Mouse (Mus musculus): ENCODE data around the gene Maml3. TPM values are rescaled to one million over a fixed set of nuclear protein-coding genes. Genes with fewer than 3 reads are reported as not detected.

The Maml3 gene
- polyA plus RNA-seq, 1 experiment from 2014 or later: 6.5 TPM

DNA sequence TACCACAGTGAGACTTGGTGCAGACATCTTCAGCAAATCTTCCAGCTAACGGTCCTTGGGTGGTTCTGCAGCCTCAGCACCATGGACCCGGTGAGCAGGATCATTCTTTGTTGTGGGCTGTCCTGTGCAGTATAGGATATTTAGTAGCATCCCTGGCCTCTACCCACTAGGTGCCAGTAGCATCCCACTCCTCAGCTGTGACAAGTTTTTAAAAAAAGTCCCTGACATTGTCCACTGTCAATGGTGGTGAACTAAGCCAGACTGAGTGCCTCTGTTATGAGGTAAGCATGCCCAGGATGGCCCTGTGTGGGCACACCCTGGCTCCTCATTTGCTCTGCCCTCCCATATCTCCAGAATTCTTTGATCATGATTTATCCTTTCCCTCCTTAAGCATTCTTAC lies 453.7 kb downstream of the Maml3 start:
- Histone ChIP-seq H3K9me3 (ENCODE audit: control insufficient read depth, low read length) (no peaks in the 10 kb centered on the region), H3K4me2 (ENCODE audit: low read length) (no peak overlapping the region), H3K4me3 (ENCODE audit: low read depth, low read length) (no peak overlapping the region), H3K4me1 (replicated peaks; ENCODE audit: control insufficient read depth, insufficient read depth, low read length) (peaks cover 12% of the 10 kb centered on the region; the same call in 1 of the 2 replicates), H3K27ac (ENCODE audit: low read depth) (no peak overlapping the region), H3K27me3 (replicated peaks; ENCODE audit: control insufficient read depth, insufficient read depth, low read length) (no peaks in the 10 kb centered on the region), H3K9ac (ENCODE audit: low read length) (no peak overlapping the region), H3K36me3 (ENCODE audit: control insufficient read depth, insufficient read depth, low read length) (no peaks in the 10 kb centered on the region)
- ATAC-seq (replicated peaks; ENCODE audit: low FRiP score, low TSS enrichment, low read depth): no peak
- 72% methylated on average over 2 of the region's 2 CpGs for WGBS
- no peak for DNase-seq (ENCODE audit: low spot score)

DNA sequence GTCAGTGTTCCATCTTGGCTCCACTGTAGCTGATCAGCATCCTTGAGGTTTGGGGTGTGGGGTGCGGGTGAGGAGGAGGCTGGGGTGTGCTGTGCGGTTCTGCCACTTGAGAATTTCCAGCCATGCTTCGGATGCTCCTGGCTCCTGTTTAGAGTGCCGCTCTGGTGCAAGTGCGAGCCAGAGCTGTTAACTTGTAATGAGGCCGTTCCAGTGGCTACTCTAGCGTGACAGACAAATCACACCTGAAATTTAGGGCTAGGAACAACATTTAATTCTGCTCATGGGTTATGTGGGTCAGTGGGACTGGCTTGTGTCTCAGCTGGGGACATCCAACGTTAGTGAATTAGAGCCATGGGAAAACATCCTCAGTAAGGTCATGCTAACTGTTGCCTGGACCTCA lies 454.9 kb downstream of the Maml3 start:
- no peak overlapping the region for H3K27ac ChIP-seq (ENCODE audit: low read depth)
- DNase-seq (ENCODE audit: low spot score): no peak
- H3K36me3 ChIP-seq (ENCODE audit: control insufficient read depth, insufficient read depth, low read length): no peaks in the 10 kb centered on the region
- 68% methylated on average over 8 of the region's 8 CpGs for WGBS
- no peak overlapping the region for H3K4me2 ChIP-seq (ENCODE audit: low read length)
- no peak overlapping the region for H3K9ac ChIP-seq (ENCODE audit: low read length)
- peaks cover 12% of the 10 kb centered on the region; the same call in 1 of the 2 replicates for H3K4me1 ChIP-seq (replicated peaks; ENCODE audit: control insufficient read depth, insufficient read depth, low read length)
- H3K9me3 ChIP-seq (ENCODE audit: control insufficient read depth, low read length): no peaks in the 10 kb centered on the region
- ATAC-seq (replicated peaks; ENCODE audit: low FRiP score, low TSS enrichment, low read depth): no peak
- no peak overlapping the region for H3K4me3 ChIP-seq (ENCODE audit: low read depth, low read length)
- no peaks in the 10 kb centered on the region for H3K27me3 ChIP-seq (replicated peaks; ENCODE audit: control insufficient read depth, insufficient read depth, low read length)

- Histone ChIP-seq H3K9ac (ENCODE audit: low read length) (no peak overlapping the region), H3K27me3 (replicated peaks; ENCODE audit: control insufficient read depth, insufficient read depth, low read length) (no peaks in the 10 kb centered on the region), H3K36me3 (ENCODE audit: control insufficient read depth, insufficient read depth, low read length) (no peaks in the 10 kb centered on the region), H3K27ac (ENCODE audit: low read depth) (no peak overlapping the region), H3K4me1 (replicated peaks; ENCODE audit: control insufficient read depth, insufficient read depth, low read length) (peaks cover 12% of the 10 kb centered on the region; the same call in 1 of the 2 replicates), H3K4me2 (ENCODE audit: low read length) (no peak overlapping the region), H3K4me3 (ENCODE audit: low read depth, low read length) (no peak overlapping the region), H3K9me3 (ENCODE audit: control insufficient read depth, low read length) (0 out of 2 replicates have a peak, but pooled peaks cover 3% of the 10 kb centered on the region)
- DNase-seq (ENCODE audit: low spot score) (no peak), ATAC-seq (replicated peaks; ENCODE audit: low FRiP score, low TSS enrichment, low read depth) (no peak)
- 65% methylated on average over 8 of the region's 8 CpGs for WGBS
Observed at GRCm38 (mm10) chr3:51649426-51649825, 455.4 kb downstream of the Maml3 start.

DNA sequence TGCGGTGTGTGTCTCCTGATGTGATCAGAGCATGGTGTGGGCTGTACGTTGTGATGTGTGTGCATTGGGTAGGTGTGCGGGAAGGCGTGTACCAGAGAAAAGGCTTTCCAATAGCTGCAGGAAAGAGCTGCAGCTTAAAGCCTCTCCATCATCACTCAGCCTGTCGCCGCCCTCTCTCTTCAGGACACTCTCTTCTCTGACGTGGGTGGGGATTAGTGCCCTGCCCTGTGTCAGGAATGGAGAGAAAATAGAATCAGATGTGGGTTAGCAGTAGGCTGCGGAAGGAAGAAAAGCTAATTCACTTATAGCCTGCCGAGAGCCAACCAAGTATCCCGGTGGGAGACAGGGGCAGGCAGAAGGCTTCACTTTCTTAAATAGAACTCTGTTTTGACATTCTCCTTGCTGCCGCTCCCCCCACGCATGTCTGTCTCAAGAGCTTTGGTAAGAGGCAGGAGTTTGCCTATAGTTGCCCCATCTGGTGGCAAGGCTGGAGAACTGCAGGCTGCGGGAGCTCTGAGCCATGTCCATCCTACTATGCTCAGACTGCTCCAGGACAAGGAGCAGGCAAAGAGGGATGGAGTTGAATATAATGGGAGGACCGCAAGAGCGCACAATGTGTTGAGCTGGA lies 456.7 kb downstream of the Maml3 start:
- Histone ChIP-seq H3K9ac (ENCODE audit: low read length) (no peak overlapping the region), H3K4me3 (ENCODE audit: low read depth, low read length) (no peak overlapping the region; the same call in 1 of the 2 replicates)
- 36% methylated on average over 15 of the region's 15 CpGs for whole genome bisulfite sequencing

DNA sequence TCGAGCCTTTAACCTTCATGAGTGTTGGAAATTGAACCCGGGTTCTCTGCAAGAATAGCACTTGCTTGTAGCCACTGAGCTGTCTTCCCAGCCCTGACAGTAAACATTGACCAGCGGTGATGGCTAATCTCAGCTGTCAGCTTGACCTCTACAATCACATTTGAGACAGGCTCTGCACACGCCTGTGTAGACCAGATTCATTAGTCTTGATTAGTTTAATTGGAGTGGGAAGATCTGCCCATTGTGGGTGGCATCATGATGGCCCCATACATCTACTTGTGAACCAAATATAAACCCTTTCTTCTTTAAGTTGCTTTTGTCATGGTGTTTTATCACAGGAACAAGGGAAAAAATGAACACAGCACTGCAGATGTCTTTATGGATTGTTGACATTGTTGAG lies 457.5 kb downstream of the Maml3 start:
- Histone ChIP-seq H3K4me2 (ENCODE audit: low read length) (no peak overlapping the region), H3K27me3 (replicated peaks; ENCODE audit: control insufficient read depth, insufficient read depth, low read length) (no peaks in the 10 kb centered on the region), H3K27ac (ENCODE audit: low read depth) (no peak overlapping the region), H3K36me3 (ENCODE audit: control insufficient read depth, insufficient read depth, low read length) (no peaks in the 10 kb centered on the region), H3K9me3 (ENCODE audit: control insufficient read depth, low read length) (0 out of 2 replicates have a peak, but pooled peaks cover 3% of the 10 kb centered on the region), H3K4me1 (replicated peaks; ENCODE audit: control insufficient read depth, insufficient read depth, low read length) (peaks cover 5% of the 10 kb centered on the region; the same call in 1 of the 2 replicates), H3K9ac (ENCODE audit: low read length) (no peak overlapping the region), H3K4me3 (ENCODE audit: low read depth, low read length) (no peak overlapping the region)
- ATAC-seq (replicated peaks; ENCODE audit: low FRiP score, low TSS enrichment, low read depth) (no peak), DNase-seq (ENCODE audit: low spot score) (no peak)
- 63% methylated on average over 4 of the region's 4 CpGs for WGBS

More for the DNA sequence above, 456.7 kb downstream of the Maml3 start:
- H3K36me3 ChIP-seq (ENCODE audit: control insufficient read depth, insufficient read depth, low read length): no peaks in the 10 kb centered on the region
- H3K9me3 ChIP-seq (ENCODE audit: control insufficient read depth, low read length): 0 out of 2 replicates have a peak, but pooled peaks cover 3% of the 10 kb centered on the region
- no peaks in the 10 kb centered on the region for H3K27me3 ChIP-seq (replicated peaks; ENCODE audit: control insufficient read depth, insufficient read depth, low read length)
- no peak overlapping the region for H3K27ac ChIP-seq (ENCODE audit: low read depth)
- peaks cover 12% of the 10 kb centered on the region; the same call in 1 of the 2 replicates for H3K4me1 ChIP-seq (replicated peaks; ENCODE audit: control insufficient read depth, insufficient read depth, low read length)
- peak overlapping the region; percentile 34 for H3K4me2 ChIP-seq (ENCODE audit: low read length)
- DNase-seq (ENCODE audit: low spot score): peak; percentile 86
- 0 out of 2 replicates have a peak, but pooled peaks have one; percentile 20 for ATAC-seq (replicated peaks; ENCODE audit: low FRiP score, low TSS enrichment, low read depth)

- no peak overlapping the region for H3K4me3 ChIP-seq (ENCODE audit: low read depth, low read length)
- 42% methylated on average over 10 of the region's 10 CpGs for WGBS
Observed at GRCm38 (mm10) chr3:51646301-51646700, 458.6 kb downstream of the Maml3 start.

DNA sequence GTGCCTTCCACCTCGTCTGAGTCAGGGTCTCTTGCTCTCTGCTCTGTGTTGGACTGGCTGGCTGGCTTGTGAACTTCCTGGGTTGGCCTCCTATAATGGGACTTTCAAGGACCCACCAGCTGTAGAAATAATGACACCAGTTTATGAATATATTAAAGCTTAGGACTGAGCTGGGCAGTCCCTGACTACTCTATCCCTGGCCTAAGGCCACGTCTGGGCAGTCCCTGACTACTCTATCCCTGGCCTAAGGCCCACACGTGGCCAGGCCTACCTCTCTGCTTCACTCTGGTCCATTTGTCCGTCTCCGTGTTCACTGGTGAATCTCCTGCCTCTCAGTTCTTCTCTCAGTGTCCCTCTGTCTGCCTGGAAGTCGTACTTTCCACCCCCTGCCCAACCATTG lies 459.4 kb downstream of the Maml3 start:
- no peaks in the 10 kb centered on the region for H3K4me1 ChIP-seq (replicated peaks; ENCODE audit: control insufficient read depth, insufficient read depth, low read length)
- H3K4me2 ChIP-seq (ENCODE audit: low read length): no peak overlapping the region
- H3K9ac ChIP-seq (ENCODE audit: low read length): no peak overlapping the region
- no peaks in the 10 kb centered on the region for H3K27me3 ChIP-seq (replicated peaks; ENCODE audit: control insufficient read depth, insufficient read depth, low read length)
- no peaks in the 10 kb centered on the region for H3K36me3 ChIP-seq (ENCODE audit: control insufficient read depth, insufficient read depth, low read length)
- H3K27ac ChIP-seq (ENCODE audit: low read depth): no peak overlapping the region
- 90% methylated on average over 6 of the region's 6 CpGs for WGBS
- H3K4me3 ChIP-seq (ENCODE audit: low read depth, low read length): no peak overlapping the region
- H3K9me3 ChIP-seq (ENCODE audit: control insufficient read depth, low read length): 0 out of 2 replicates have a peak, but pooled peaks cover 3% of the 10 kb centered on the region
- no peak for ATAC-seq (replicated peaks; ENCODE audit: low FRiP score, low TSS enrichment, low read depth)
- DNase-seq (ENCODE audit: low spot score): no peak

More at GRCm38 (mm10) chr3:51646301-51646700, 458.6 kb downstream of the Maml3 start:
- Histone ChIP-seq H3K27me3 (replicated peaks; ENCODE audit: control insufficient read depth, insufficient read depth, low read length) (no peaks in the 10 kb centered on the region), H3K9ac (ENCODE audit: low read length) (no peak overlapping the region), H3K27ac (ENCODE audit: low read depth) (no peak overlapping the region), H3K9me3 (ENCODE audit: control insufficient read depth, low read length) (0 out of 2 replicates have a peak, but pooled peaks cover 3% of the 10 kb centered on the region), H3K4me1 (replicated peaks; ENCODE audit: control insufficient read depth, insufficient read depth, low read length) (no peaks in the 10 kb centered on the region), H3K4me2 (ENCODE audit: low read length) (no peak overlapping the region), H3K36me3 (ENCODE audit: control insufficient read depth, insufficient read depth, low read length) (no peaks in the 10 kb centered on the region)
- ATAC-seq (replicated peaks; ENCODE audit: low FRiP score, low TSS enrichment, low read depth): no peak
- DNase-seq (ENCODE audit: low spot score): no peak

DNA sequence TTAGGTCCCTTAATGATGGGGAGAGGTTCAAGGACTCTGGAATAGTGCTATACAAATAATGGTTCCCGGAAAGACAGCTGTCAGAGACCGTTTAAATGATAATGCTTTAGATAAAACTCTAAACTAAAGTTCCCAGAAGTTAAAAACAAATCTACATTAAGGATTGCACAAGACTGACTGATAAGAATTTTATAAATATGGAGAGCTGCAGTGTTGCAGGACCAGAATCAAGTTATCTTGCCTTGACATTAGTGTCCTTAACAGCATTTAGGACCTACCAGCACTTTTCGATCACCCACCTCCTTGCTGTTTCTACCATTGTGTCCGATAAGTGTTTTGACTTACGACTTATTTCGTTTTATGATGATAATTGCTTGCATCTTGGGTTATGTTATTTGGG lies 466.6 kb downstream of the Maml3 start:
- 88% methylated on average over 6 of the region's 6 CpGs for WGBS
- no peaks in the 10 kb centered on the region for H3K27me3 ChIP-seq (replicated peaks; ENCODE audit: control insufficient read depth, insufficient read depth, low read length)
- ATAC-seq (replicated peaks; ENCODE audit: low FRiP score, low TSS enrichment, low read depth): no peak
- H3K9me3 ChIP-seq (ENCODE audit: control insufficient read depth, low read length): no peaks in the 10 kb centered on the region
- H3K9ac ChIP-seq (ENCODE audit: low read length): no peak overlapping the region
- DNase-seq (ENCODE audit: low spot score): no peak
- H3K4me2 ChIP-seq (ENCODE audit: low read length): no peak overlapping the region
- no peaks in the 10 kb centered on the region for H3K36me3 ChIP-seq (ENCODE audit: control insufficient read depth, insufficient read depth, low read length)
- H3K4me3 ChIP-seq (ENCODE audit: low read depth, low read length): no peak overlapping the region
- H3K27ac ChIP-seq (ENCODE audit: low read depth): no peak overlapping the region
- H3K4me1 ChIP-seq (replicated peaks; ENCODE audit: control insufficient read depth, insufficient read depth, low read length): no peaks in the 10 kb centered on the region

DNA sequence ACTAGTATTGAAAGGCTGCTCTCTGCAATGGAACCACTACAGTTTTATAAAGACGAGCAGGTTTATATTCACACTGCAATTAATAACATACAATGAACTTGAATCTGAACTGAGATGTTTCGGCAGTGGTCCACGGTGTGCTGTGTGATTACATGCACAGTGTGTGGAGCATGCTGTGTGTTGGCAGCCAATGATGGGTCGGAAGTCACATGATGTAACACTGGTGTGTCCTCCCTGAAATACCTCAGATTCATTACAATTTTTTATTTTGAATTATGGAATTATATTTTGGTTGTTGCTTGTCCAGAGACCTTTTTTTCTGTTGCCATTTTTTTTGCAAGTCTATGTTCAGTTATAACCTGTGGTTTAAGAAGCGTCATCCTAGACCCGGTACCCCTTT lies 467.6 kb downstream of the Maml3 start:
- Histone ChIP-seq H3K27ac (ENCODE audit: low read depth) (no peak overlapping the region), H3K4me1 (replicated peaks; ENCODE audit: control insufficient read depth, insufficient read depth, low read length) (no peaks in the 10 kb centered on the region), H3K4me3 (ENCODE audit: low read depth, low read length) (no peak overlapping the region), H3K36me3 (ENCODE audit: control insufficient read depth, insufficient read depth, low read length) (no peaks in the 10 kb centered on the region), H3K9ac (ENCODE audit: low read length) (no peak overlapping the region), H3K9me3 (ENCODE audit: control insufficient read depth, low read length) (no peaks in the 10 kb centered on the region), H3K4me2 (ENCODE audit: low read length) (no peak overlapping the region), H3K27me3 (replicated peaks; ENCODE audit: control insufficient read depth, insufficient read depth, low read length) (no peaks in the 10 kb centered on the region)
- ATAC-seq (replicated peaks; ENCODE audit: low FRiP score, low TSS enrichment, low read depth) (no peak), DNase-seq (ENCODE audit: low spot score) (no peak)
- 95% methylated on average over 6 of the region's 6 CpGs for WGBS

Data from intestine, embryonic 14.5 days (tissue).